Mouse (Mus musculus): ENCODE data around the gene Bmper.

GRCm38 (mm10) chr9:23315631-23316330, 92.9 kb downstream of the Bmper start:
- TF ChIP-seq CTCF (IDR thresholded peaks at IDR 0.05; ENCODE audit: low read depth): no peak
- no peak for TF ChIP-seq EP300 (IDR thresholded peaks at IDR 0.05; ENCODE audit: low read depth)
